Comparison of ENCODE assay signal across 30 mouse cellular contexts in the genomic region with DNA sequence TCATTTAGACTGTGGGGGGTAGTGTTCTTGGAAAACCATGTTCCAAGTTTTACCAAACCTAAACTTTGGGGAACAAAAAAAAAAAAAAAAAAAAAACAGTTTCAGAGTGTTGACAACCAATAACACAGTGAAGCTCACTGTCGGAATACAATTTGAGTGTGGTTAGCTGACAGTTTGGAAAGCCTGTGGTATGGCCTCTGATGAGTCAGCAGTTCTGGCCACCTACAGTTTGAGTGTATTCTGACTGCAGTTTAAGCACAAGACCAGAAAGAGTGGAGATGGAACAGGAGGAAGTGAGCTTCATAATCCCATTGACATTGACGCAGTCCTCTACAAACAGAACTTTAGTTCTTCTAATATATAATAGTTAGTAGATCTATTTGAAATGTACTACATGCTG.
DNase-seq lines count a peak whose midpoint lies in the region; ATAC-seq and TF ChIP-seq lines count a peak whose summit lies in the region.
"Had no signal": no experiment of that assay in that cellular context is flagged by ENCODE, and none has a peak within 500 bp of the region (broad histone marks: within the 10 kb centered on the region; RNA-seq: fewer than 3 reads in every experiment).

No protein-coding gene starts in this region.

- no peak overlapping the region for H3K27ac ChIP-seq in embryonic facial prominence, embryonic 14.5 days (replicated peaks; ENCODE audit: low read depth, low read length)
- no peak overlapping the region for H3K27ac ChIP-seq in embryonic facial prominence, embryonic 10.5 days (replicated peaks)
- no peak overlapping the region for H3K27ac ChIP-seq in CH12.LX (ENCODE audit: insufficient read depth, low read depth)
- H3K27ac ChIP-seq in lung, postnatal 0 days (ENCODE audit: low read length), result no peak overlapping the region
- H3K27ac ChIP-seq: embryonic facial prominence, embryonic 12.5 days; forebrain, embryonic 10.5 days; kidney, embryonic 15.5 days; layer of hippocampus, adult 2 months; limb, embryonic 13.5 days; liver, embryonic 12.5 days; macrophage had no signal

- TF ChIP-seq EP300 in CH12.LX (IDR thresholded peaks at IDR 0.05; ENCODE audit: low read length), result no peak
- TF ChIP-seq EP300 in lung, postnatal 0 days (IDR thresholded peaks at IDR 0.05), result no peak

- peak; percentile 27 for DNase-seq in embryonic facial prominence, embryonic 14.5 days (ENCODE audit: low spot score)
- no peak for DNase-seq in embryonic facial prominence, embryonic 10.5 days (ENCODE audit: low spot score)
- DNase-seq in CH12.LX (ENCODE audit: extremely low read depth), result peak; percentile 2
- DNase-seq in lung, postnatal 0 days (ENCODE audit: low spot score), result no peak
- no peak for DNase-seq in thymus, postnatal 25 days
- DNase-seq: adrenal gland, postnatal 10 days; cerebellum, adult 18-20 months; cerebellum, postnatal 14 days; gastrocnemius, postnatal 10 days; heart, postnatal 14 days; kidney, adult 18-20 months; kidney, postnatal 36 days; lung, adult 18-20 months; lung, postnatal 10 days; right cerebral cortex, adult 18-20 months; thymus, adult 2 months had no signal

- no peaks in the 10 kb centered on the region for H3K36me3 ChIP-seq in embryonic facial prominence, embryonic 14.5 days (ENCODE audit: control insufficient read depth, insufficient read depth, low read length)
- H3K36me3 ChIP-seq in embryonic facial prominence, embryonic 10.5 days (replicated peaks), result no peaks in the 10 kb centered on the region
- H3K36me3 ChIP-seq in CH12.LX (replicated peaks in 1 of 2; ENCODE audit: control insufficient read depth in 1 of 2, insufficient read depth in 1 of 2, low read length in 1 of 2), result no peaks in the 10 kb centered on the region
- H3K36me3 ChIP-seq in lung, postnatal 0 days (ENCODE audit: insufficient read depth, low read length), result no peaks in the 10 kb centered on the region
- H3K36me3 ChIP-seq: embryonic facial prominence, embryonic 12.5 days; forebrain, embryonic 10.5 days; kidney, embryonic 15.5 days; limb, embryonic 13.5 days; liver, embryonic 12.5 days had no signal

- TF ChIP-seq POLR2A in CH12.LX (IDR thresholded peaks at IDR 0.05; ENCODE audit: low read depth, low read length), result no peak

- H3K9ac ChIP-seq in embryonic facial prominence, embryonic 14.5 days (ENCODE audit: low read depth, low read length), result no peak overlapping the region
- no peak overlapping the region for H3K9ac ChIP-seq in CH12.LX (ENCODE audit: insufficient read depth, low read depth)
- H3K9ac ChIP-seq in lung, postnatal 0 days (replicated peaks; ENCODE audit: low read depth), result no peak overlapping the region
- H3K9ac ChIP-seq: embryonic facial prominence, embryonic 12.5 days; kidney, embryonic 15.5 days; limb, embryonic 13.5 days; liver, embryonic 12.5 days had no signal

- H3K4me1 ChIP-seq in embryonic facial prominence, embryonic 14.5 days (ENCODE audit: control insufficient read depth, insufficient read depth, low read length), result no peaks in the 10 kb centered on the region
- no peaks in the 10 kb centered on the region for H3K4me1 ChIP-seq in embryonic facial prominence, embryonic 10.5 days
- no peaks in the 10 kb centered on the region for H3K4me1 ChIP-seq in CH12.LX (ENCODE audit: control insufficient read depth in 1 of 2, insufficient read depth in 2 of 2)
- no peaks in the 10 kb centered on the region for H3K4me1 ChIP-seq in lung, postnatal 0 days (ENCODE audit: insufficient read depth, low read depth, low read length)
- H3K4me1 ChIP-seq: embryonic facial prominence, embryonic 12.5 days; forebrain, embryonic 10.5 days; kidney, embryonic 15.5 days; limb, embryonic 13.5 days; liver, embryonic 12.5 days had no signal

- TF ChIP-seq RAD21 in CH12.LX (IDR thresholded peaks at IDR 0.05; ENCODE audit: low read depth, low read length), result no peak

- no peaks in the 10 kb centered on the region for H3K79me2 ChIP-seq in CH12.LX (replicated peaks; ENCODE audit: control insufficient read depth, extremely low read depth, insufficient read depth, poor library complexity, severe bottlenecking)

- H3K4me2 ChIP-seq in embryonic facial prominence, embryonic 14.5 days (ENCODE audit: low read depth, low read length), result no peak overlapping the region
- H3K4me2 ChIP-seq in CH12.LX (ENCODE audit: insufficient read depth, low read depth, poor library complexity, severe bottlenecking), result no peak overlapping the region
- H3K4me2 ChIP-seq in lung, postnatal 0 days (replicated peaks; ENCODE audit: low read depth, low read length), result no peak overlapping the region
- H3K4me2 ChIP-seq: embryonic facial prominence, embryonic 12.5 days; kidney, embryonic 15.5 days; limb, embryonic 13.5 days; liver, embryonic 12.5 days; midbrain, embryonic 11.5 days had no signal

- no peaks in the 10 kb centered on the region for H3K27me3 ChIP-seq in embryonic facial prominence, embryonic 14.5 days (replicated peaks; ENCODE audit: control insufficient read depth, insufficient read depth, low read length)
- H3K27me3 ChIP-seq in embryonic facial prominence, embryonic 10.5 days (replicated peaks; ENCODE audit: low read depth, poor library complexity, severe bottlenecking), result no peaks in the 10 kb centered on the region
- H3K27me3 ChIP-seq in CH12.LX (replicated peaks), result no peaks in the 10 kb centered on the region
- no peaks in the 10 kb centered on the region for H3K27me3 ChIP-seq in lung, postnatal 0 days (replicated peaks; ENCODE audit: insufficient read depth, low read length)
- H3K27me3 ChIP-seq: embryonic facial prominence, embryonic 12.5 days; kidney, embryonic 15.5 days; limb, embryonic 13.5 days; liver, embryonic 12.5 days had no signal

- no peak for ATAC-seq in embryonic facial prominence, embryonic 14.5 days (ENCODE audit: low read depth)
- ATAC-seq in granulocyte monocyte progenitor cell, adult 5-6 weeks (replicated peaks; ENCODE audit: poor library complexity, severe bottlenecking), result peak; percentile 100
- 0 out of 2 replicates have a peak, but pooled peaks have one; percentile 13 for ATAC-seq in neutrophil, adult 5-6 weeks (ENCODE audit: extremely low read depth, insufficient number of reproducible peaks, low FRiP score, poor library complexity, severe bottlenecking)
- no peak for ATAC-seq in lung, postnatal 0 days
- ATAC-seq: activated CD4-positive, CD25-positive, alpha-beta regulatory T cell, adult 4 months; forebrain, embryonic 16.5 days; hindbrain, embryonic 16.5 days; liver, embryonic 12.5 days; midbrain, embryonic 16.5 days had no signal

- no peaks in the 10 kb centered on the region for H3K9me3 ChIP-seq in embryonic facial prominence, embryonic 14.5 days (ENCODE audit: control insufficient read depth, low read length)
- no peaks in the 10 kb centered on the region for H3K9me3 ChIP-seq in embryonic facial prominence, embryonic 10.5 days
- H3K9me3 ChIP-seq in CH12.LX (replicated peaks; ENCODE audit: low read length), result no peaks in the 10 kb centered on the region
- H3K9me3 ChIP-seq in lung, postnatal 0 days (ENCODE audit: low read length), result no peaks in the 10 kb centered on the region
- H3K9me3 ChIP-seq: embryonic facial prominence, embryonic 12.5 days; forebrain, embryonic 10.5 days; kidney, embryonic 15.5 days; limb, embryonic 13.5 days; liver, embryonic 12.5 days had no signal

- in situ Hi-C loops in CH12.LX (cut with MboI; ENCODE audit: low pct_ligation_motif_present, low pct_unique_long_range_greater_than_20kb, low sequenced_read_pairs), result no loop called here

- dilution Hi-C loops in CH12.LX (cut with MboI; ENCODE audit: extremely low pct_ligation_motif_present, extremely low pct_unique_long_range_greater_than_20kb, low sequenced_read_pairs), result no loop called here

- no peak for TF ChIP-seq CTCF in CH12.LX (conservative IDR thresholded peaks at IDR 0.05 in 1 of 2, IDR thresholded peaks at IDR 0.05 in 1 of 2; ENCODE audit: low read depth in 2 of 2, low read length in 2 of 2)
- TF ChIP-seq CTCF in lung, postnatal 0 days (IDR thresholded peaks at IDR 0.05), result no peak

- WGBS in embryonic facial prominence, embryonic 14.5 days, result 77% methylated on average over 2 of the region's 2 CpGs
- 81% methylated on average over 2 of the region's 2 CpGs for WGBS in embryonic facial prominence, embryonic 10.5 days
- WGBS in lung, postnatal 0 days, result 83% methylated on average over 2 of the region's 2 CpGs

- H3K4me3 ChIP-seq in embryonic facial prominence, embryonic 14.5 days (ENCODE audit: low read depth, low read length), result no peak overlapping the region
- H3K4me3 ChIP-seq in embryonic facial prominence, embryonic 10.5 days, result no peak overlapping the region
- no peak overlapping the region for H3K4me3 ChIP-seq in CH12.LX (replicated peaks in 1 of 3; ENCODE audit: low read depth in 2 of 3, low read length in 2 of 3, poor library complexity in 1 of 3)
- no peak overlapping the region for H3K4me3 ChIP-seq in lung, postnatal 0 days (ENCODE audit: low read depth, low read length)
- H3K4me3 ChIP-seq: embryonic facial prominence, embryonic 12.5 days; forebrain, embryonic 10.5 days; kidney, embryonic 15.5 days; layer of hippocampus, adult 2 months; limb, embryonic 13.5 days; liver, embryonic 12.5 days had no signal

TF ChIP-seq in CH12.LX, 34 proteins besides CTCF, POLR2A, EP300 and RAD21:
- TF ChIP-seq MAFK (IDR thresholded peaks at IDR 0.05; ENCODE audit: insufficient replicate concordance, low read length) (peak; percentile 83; the same call in 1 of the 2 replicates), PAX5 (IDR thresholded peaks at IDR 0.05; ENCODE audit: low read length) (no peak)

Comparison
In these comparisons a context has a peak if more than half of its experiments do, and no peak if none do; other contexts are left out.
1. DNase-seq: peak in embryonic facial prominence, embryonic 14.5 days (single experiment) and CH12.LX (single experiment); none in embryonic facial prominence, embryonic 10.5 days (single experiment), lung, postnatal 0 days (single experiment) and thymus, postnatal 25 days (single experiment).
2. ATAC-seq: peak in granulocyte monocyte progenitor cell, adult 5-6 weeks (single experiment) and neutrophil, adult 5-6 weeks (single experiment); none in embryonic facial prominence, embryonic 14.5 days (single experiment) and lung, postnatal 0 days (single experiment).